Mouse (Mus musculus) frontal cortex, postnatal 25 days (tissue): ENCODE measurements around the gene Slc8a2.

ENCODE experiments used
- DNase-seq, 2 experiments: peaks; one replicate each; pipeline ENCODE4 v3.0.0; 2022; ENCODE audit warnings: low spot score in 2 of 2

Gene Slc8a2

DNA sequence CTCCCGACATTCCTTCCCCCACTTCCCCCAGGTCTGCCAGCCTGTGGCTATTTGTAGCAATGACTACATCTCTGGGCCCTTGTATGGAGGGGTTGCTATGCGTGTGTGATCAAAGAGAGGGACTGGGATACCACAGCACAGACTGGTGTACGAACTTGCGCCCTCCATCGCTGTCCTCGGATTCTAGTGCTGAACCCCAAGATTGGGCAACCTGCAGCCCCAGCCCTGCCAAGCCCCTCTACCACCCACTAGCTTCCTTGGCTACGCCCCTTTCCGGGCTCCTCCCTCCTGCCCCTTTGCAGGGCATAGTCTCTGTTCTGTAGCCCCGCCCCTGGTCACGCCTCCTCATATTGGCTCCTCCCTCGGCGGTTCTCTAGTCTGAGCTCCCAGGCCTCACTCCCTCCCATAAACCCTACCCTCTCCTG is at the start of gene Slc8a2:
Gene Slc8a2 (plus strand): TSS at position 406 of the 425 bp plus-strand sequence.
- DNase-seq: peak; percentile 71 to 73

DNA sequence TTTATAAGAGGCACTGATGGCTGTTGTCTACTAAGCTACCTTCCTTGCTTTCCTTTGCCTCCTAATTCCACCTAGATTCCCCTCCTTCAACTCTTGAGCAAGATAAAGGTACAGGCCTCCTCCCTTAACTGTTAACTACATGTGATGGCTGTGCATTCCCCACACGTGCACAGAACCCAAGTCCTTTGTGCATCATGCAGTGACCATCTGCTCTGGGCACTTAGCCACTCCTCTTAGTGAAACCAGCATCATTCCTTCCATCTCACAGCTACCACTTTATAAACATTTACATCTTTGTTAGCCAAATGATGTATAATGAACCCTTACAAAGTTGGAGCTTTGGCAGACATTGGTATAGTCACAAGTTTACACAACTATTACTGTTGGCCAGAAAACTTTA is 49.7 kb upstream of the Slc8a2 start:
- DNase-seq: no peak

- DNase-seq: no peak
These were observed 49.0 kb upstream of the Slc8a2 start for GRCm38 (mm10) chr7:16080581-16080980.

- DNase-seq: no peak
These were observed 46.3 kb upstream of the Slc8a2 start for GRCm38 (mm10) chr7:16083361-16083760.

- no peak for DNase-seq
These were observed 42.0 kb upstream of the Slc8a2 start for GRCm38 (mm10) chr7:16087587-16087986.

- DNase-seq: no peak
These were observed 35.0 kb upstream of the Slc8a2 start for GRCm38 (mm10) chr7:16094592-16094991.

DNA sequence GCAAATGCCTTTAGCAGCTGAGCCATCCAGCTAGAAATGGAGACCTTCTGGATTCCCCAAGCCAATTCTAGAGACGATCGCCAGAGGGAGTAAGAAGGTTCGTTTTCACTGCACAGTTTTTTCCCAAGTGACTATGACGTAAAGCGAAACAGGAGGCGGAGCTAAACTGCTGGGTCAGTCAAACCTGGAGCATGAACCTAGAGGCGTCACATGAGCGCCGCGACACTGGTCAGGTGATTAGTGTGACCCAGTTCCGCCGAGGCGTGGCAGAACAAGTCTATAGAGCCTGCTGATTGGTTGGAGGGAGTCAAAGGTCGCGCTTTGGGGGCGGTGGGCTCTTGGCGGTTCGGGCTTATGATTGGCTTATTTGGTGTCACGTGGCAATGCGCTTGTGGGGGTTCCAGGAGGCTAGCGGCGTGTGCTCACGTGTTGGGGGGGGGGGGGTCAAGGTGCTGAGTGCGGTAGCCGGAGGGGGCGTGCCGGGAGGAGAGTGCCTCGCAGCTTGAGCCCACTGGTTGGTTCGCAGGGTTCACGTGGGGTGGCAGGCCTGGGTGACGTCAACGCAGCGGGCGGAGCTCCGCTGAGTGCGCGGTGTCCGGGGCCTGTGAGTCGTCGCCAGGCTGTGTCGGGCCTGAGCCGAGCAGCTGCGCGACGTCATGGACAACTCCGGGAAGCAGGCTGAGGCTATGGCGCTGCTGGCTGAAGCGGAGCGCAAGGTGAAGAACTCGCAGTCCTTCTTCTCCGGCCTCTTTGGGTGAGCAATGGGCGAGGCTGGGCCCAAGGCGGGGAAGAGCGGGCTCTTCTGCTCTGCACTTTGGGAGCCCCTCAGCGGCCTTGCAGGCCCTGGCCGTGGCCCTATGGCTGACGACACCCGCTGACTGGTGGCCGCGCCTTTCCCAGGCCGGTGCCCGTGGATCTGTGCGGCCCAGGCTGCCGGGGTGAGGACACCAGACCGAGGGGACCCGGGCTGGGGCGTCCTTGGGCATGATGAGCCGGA is 31.3 kb upstream of the Slc8a2 start, which contains the start of gene Napa:
Gene Napa (plus strand): TSS at position 438 of the 997 bp plus-strand sequence.
- DNase-seq: peak; percentile 95 to 98

DNA sequence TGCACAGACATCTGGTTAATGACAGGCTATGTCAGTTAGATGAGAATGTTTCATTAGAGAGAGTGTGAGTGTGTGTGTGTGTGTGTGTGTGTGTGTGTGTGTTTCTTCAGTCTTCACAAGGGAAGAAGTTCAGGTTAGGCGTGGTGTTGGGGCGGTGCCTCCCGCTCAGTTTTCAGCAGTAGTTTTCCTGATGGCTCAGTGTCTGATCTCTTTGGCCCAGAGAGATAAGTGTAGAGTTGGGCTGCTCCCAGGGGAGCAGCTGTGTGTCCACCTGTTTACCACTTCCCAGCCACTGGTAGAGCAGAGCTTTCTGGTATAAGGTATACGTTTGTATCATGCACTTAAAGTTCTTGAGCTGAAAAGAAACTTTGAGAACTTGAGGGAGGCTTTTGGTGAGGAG is 29.7 kb upstream of the Slc8a2 start:
- no peak for DNase-seq

DNA sequence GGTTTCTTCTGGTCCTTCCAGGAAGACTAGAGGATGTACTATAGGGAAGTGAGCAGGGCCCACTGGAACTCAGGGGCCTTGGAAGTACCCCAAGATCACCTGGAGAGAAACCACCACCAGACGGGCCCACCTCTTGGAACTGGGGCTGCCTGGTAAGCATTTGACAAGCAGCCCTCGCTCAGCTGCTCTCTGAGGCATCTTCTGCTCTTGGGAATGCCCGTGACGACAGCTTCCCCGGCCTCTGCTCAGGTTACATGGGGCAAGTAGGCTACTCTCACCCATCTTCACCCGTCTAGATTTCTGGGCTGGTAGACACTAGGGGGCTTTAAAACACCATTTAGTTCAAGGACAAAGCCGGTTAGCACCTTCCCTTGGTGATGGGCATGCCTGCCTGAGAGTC is 28.5 kb upstream of the Slc8a2 start:
- no peak for DNase-seq

GRCm38 (mm10) chr7:16101726-16102475 is 27.7 kb upstream of the Slc8a2 start:
- no peak for DNase-seq

GRCm38 (mm10) chr7:16102686-16103226 is 26.9 kb upstream of the Slc8a2 start:
- no peak for DNase-seq

DNA sequence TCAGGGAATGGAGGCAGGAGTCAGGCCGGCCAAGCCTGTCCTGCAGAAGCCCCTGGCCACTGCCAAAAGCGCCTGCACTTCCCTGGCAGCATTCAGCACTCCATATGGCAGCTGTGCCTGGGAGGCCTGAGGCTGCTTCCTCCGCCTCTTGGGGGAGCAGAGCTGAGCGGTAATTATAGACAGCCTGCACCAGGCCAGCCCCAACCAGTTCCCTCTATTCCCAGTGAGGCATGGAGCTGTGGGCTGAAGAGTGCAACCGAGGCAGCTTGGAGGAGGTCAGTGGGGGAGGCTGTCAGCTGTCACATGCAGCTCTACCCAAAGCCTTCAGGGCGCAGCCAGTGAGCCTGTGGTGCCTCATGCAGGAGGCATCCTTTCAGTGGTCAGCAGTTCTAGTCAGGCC is 25.9 kb upstream of the Slc8a2 start:
- peak in 1 of 2 experiments; percentile 56 for DNase-seq

DNA sequence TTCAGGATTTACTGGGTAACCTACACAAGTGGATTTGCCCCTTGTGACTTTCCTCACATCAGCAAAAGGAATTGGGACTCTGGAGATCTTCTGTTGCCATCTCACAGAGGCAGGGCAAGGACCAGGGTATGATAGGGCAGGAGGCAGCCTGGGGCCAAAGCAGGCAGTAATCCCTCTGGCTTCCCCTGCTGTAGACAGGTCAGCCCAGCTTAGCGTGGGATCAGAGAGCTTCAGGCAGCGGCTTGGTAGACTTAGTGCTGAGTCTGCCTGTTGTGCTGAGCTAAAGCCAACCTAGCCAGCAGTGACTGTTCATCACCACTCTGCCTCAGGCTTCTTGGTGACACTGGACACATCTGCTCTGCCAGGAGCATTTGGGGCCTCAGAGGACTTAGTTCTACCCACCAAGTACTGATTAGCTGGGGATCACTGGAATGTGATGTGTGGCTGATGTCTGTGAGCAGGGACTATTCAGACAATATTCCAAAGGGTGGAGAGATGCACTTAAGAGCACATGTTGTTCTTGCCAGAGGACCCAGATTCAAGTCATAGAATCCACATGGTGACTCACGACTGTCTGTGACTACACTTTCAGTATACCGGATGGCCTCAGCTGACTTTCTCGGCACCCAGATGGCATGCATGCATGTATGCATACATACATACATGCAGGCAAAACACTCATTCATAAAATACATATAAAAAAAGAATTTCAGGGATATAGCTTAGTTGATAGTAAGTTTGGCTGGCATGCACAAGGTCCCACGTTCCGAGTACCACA is 24.8 kb upstream of the Slc8a2 start:
- no peak for DNase-seq

DNA sequence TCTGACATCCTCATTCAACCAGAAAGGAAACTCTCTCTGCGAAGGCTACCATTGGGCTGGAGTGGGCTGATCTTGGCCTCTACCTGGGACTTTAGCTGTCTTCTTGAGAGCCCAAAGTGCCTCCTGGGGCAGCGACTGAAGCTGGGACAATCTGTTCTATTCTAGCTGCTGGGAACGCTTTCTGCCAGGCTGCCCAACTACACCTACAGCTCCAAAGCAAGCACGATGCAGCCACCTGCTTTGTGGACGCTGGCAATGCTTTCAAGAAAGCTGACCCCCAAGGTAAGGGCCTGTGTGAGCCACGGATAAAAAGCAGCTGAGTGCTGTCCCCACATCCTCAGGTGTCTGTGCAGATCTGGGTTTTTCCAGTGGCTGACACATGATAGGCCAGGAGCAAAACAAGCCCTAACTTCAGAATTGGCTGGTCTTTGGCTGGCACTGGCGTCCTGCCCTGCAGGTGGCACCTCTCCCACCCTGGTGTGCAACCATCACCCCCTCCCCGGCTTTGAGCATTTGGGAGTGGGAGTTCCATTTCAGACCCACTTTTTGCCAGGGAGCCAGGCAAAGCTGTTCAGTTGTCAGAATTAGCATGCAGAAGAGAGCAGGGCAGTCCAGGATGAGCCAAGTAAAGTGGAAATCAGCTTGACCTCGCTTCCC is 20.6 kb upstream of the Slc8a2 start:
- DNase-seq: no peak

DNA sequence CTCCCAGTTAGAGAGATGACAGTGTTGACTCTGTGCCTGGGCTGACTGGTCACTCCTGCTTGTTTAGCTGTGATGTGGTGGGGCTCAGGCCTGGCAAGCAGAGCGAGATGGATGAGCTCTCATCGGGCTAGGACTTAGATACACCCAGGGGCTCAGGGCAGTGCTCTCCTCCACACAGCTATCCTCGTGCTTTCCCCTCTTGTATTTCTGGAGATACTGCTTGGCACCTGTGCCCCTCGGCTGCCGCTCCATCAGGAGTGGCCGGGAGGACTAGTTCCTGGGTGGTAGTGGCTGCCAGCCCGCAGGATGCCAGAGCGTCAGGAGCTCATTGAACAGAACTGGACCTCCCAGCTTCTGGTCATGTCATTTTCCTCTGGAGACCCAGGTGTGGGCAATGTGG is 19.5 kb upstream of the Slc8a2 start:
- DNase-seq: no peak

GRCm38 (mm10) chr7:16111284-16112090 is 18.1 kb upstream of the Slc8a2 start:
- no peak for DNase-seq

DNA sequence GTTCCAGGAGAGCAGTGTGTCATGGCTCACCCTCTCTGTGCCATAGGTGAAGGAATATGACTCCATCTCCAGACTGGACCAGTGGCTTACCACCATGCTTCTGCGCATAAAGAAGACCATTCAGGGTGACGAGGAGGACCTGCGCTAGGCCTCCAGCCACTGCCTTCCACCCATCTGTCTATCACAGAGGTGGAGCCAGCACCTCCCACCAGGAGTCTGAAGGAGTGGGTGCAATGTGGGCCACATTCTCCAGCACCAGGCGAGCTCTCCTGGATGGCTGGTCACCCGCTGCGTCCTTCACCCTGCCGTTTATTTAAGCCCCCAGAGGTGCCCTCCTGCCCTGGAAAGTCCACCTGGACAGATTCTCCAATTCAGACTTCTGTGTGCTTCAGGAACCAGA is 13.2 kb upstream of the Slc8a2 start:
- DNase-seq: no peak

GRCm38 (mm10) chr7:16117100-16117499 is 12.5 kb upstream of the Slc8a2 start:
- DNase-seq: no peak

DNA sequence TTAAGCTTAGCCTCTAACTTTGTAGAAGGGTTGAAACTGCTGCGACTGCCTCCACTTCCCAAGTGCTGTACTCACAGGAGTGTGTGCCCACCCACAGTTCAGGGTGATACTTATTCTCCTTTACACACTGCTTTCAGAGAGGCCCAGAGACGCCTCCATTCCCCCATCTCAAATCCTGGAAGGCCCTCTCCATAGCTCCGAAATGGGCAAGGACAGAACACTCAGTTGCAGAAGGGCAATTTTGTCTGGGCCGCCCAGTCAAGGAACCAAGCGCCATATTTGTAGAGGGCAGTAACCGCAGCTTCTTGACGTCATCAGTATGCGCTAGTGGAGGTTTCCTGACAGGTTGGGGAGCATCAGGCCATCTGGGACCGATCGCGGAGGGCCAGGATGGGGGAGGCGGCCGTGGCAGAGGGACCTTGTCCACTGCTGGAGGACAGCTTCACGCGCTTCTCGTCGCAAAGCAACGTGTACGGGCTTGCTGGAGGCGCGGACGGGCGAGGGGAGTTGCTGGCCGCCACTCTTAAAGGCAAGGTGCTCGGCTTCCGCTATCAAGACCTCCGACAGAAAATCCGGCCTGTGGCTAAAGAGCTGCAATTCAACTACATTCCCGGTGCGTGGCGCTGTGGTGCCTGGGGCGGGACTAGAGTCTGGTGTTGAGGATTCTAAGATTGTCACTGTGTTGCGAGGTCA is 9.9 kb upstream of the Slc8a2 start, which contains the start of gene Kptn:
Gene Kptn (plus strand): TSS at position 327 of the 693 bp plus-strand sequence.
- DNase-seq: peak; percentile 90 to 92
